Mouse (Mus musculus) liver, embryonic 14.5 days (tissue): ENCODE measurements at regions not wholly inside any gene's neighbourhood (a gene's known extent, or its start where the extent isn't known, plus 50 kb on each side); places are given as distances from the start of the nearest gene placed in this dataset.

Experiments
- ATAC-seq: fragments of 200-750 bp; cut with Nextera tagmentation; 2 replicates; pipeline ENCODE4 v1.8.0; 2017; ENCODE audit warnings: moderate number of reproducible peaks, mild to moderate bottlenecking, moderate library complexity; ENCODE audit not compliant: insufficient read depth
- DNase-seq, 3 experiments: peaks; one replicate each; pipeline ENCODE4 v3.0.0-alpha.2; 2012 to 2013; ENCODE audit warnings: low read depth in 3 of 3, low spot score in 3 of 3
- H3K27ac ChIP-seq: fragments of 300-500 bp; sonication (generic); 2 replicates; pipeline ENCODE4 v1.5.1; 2014; ENCODE audit warnings: moderate library complexity, mild to moderate bottlenecking, control low read depth, inconsistent platforms
- H3K27me3 ChIP-seq: fragments of 300-500 bp; sonication (generic); 2 replicates; pipeline ENCODE4 v1.6.1; 2014; ENCODE audit warnings: mild to moderate bottlenecking, low read length, moderate library complexity; ENCODE audit not compliant: control insufficient read depth, insufficient read depth
- H3K36me3 ChIP-seq: fragments of 300-500 bp; sonication (generic); replicated peaks from 2 replicates; pipeline ENCODE4 v1.6.1; 2014; ENCODE audit warnings: low read depth; ENCODE audit not compliant: control insufficient read depth, insufficient read depth
- H3K4me1 ChIP-seq, 2 experiments: fragments of 200-500 bp in 1 of 2; fragments of 300-500 bp in 1 of 2; sonication (generic) in 1 of 2; replicated peaks; 2 replicates each; pipeline ENCODE4 v1.6.1; 2012 to 2014; ENCODE audit warnings: antibody characterized with exemption in 1 of 2, inconsistent platforms in 1 of 2, low read length in 1 of 2; ENCODE audit not compliant: control insufficient read depth in 2 of 2, insufficient read depth in 2 of 2
- H3K4me2 ChIP-seq: fragments of 300-500 bp; sonication (generic); 2 replicates; pipeline ENCODE4 v1.6.1; 2014; ENCODE audit warnings: low read depth, mild to moderate bottlenecking, control low read depth, moderate library complexity
- H3K4me3 ChIP-seq, 2 experiments: fragments of 200-500 bp in 1 of 2; fragments of 300-500 bp in 1 of 2; sonication (generic) in 1 of 2; 2 replicates each; pipeline ENCODE4 v1.5.1; 2012 to 2014; ENCODE audit warnings: low read depth in 2 of 2, low read length in 2 of 2, mild to moderate bottlenecking in 2 of 2, control low read depth in 1 of 2, inconsistent platforms in 1 of 2, moderate library complexity in 1 of 2; ENCODE audit not compliant: insufficient read depth in 1 of 2
- H3K9ac ChIP-seq: fragments of 300-500 bp; sonication (generic); replicated peaks from 2 replicates; pipeline ENCODE4 v1.6.1; 2014; ENCODE audit warnings: mild to moderate bottlenecking, control low read depth, moderate library complexity
- H3K9me3 ChIP-seq: fragments of 300-500 bp; sonication (generic); 2 replicates; pipeline ENCODE4 v1.6.1; 2016; ENCODE audit warnings: low read length, mixed read lengths; ENCODE audit not compliant: control insufficient read depth
- CTCF ChIP-seq: IDR thresholded peaks from 2 replicates; pipeline ENCODE4 v1.5.1; 2016; ENCODE audit warnings: antibody characterized with exemption, low read depth, control low read depth
- EP300 ChIP-seq: IDR thresholded peaks from 2 replicates; pipeline ENCODE4 v1.6.1; 2016; ENCODE audit warnings: antibody characterized with exemption, low read depth
- WGBS: fragments of 180-500 bp; shearing (Covaris S2); extraction: QIAGEN DNeasy Blood & Tissue Kit; methylation state at CpG from one replicate; pipeline ENCODE4 v1.1.7; 2014; ENCODE audit not compliant: insufficient replicate concordance; 5-methylcytosine and 5-hydroxymethylcytosine counted together

- no peak for ATAC-seq
- no peaks in the 10 kb centered on the region for H3K9me3 ChIP-seq
- H3K27me3 ChIP-seq = no peaks in the 10 kb centered on the region
- no peak overlapping the region for H3K9ac ChIP-seq
- H3K4me1 ChIP-seq = peaks cover 0 to 2% of the 10 kb centered on the region in 2 experiments; a peak in 1 of 4 replicates
- TF ChIP-seq EP300 = no peak
- no peak for TF ChIP-seq CTCF
- no peak overlapping the region for H3K4me3 ChIP-seq
- 44% methylated on average over 1 of the region's 1 CpGs for WGBS
- H3K36me3 ChIP-seq = no peaks in the 10 kb centered on the region
- H3K4me2 ChIP-seq = no peak overlapping the region
- no peak overlapping the region for H3K27ac ChIP-seq
- no peak for DNase-seq
These were observed 166.3 kb downstream of the Plpp3 start for GRCm38 (mm10) chr4:105323446-105323845.

GRCm38 (mm10) chr4:105326989-105327388, 169.8 kb downstream of the Plpp3 start:
- H3K27ac ChIP-seq = no peak overlapping the region
- no peaks in the 10 kb centered on the region for H3K36me3 ChIP-seq
- no peak overlapping the region for H3K4me3 ChIP-seq
- no peaks in the 10 kb centered on the region for H3K9me3 ChIP-seq
- no peak overlapping the region for H3K4me2 ChIP-seq
- ATAC-seq (no peak), DNase-seq (no peak)
- TF ChIP-seq EP300 (no peak), CTCF (no peak)
- no peak overlapping the region for H3K9ac ChIP-seq
- 47% methylated on average over 3 of the region's 3 CpGs for WGBS
- no peaks in the 10 kb centered on the region for H3K27me3 ChIP-seq
- no peaks in the 10 kb centered on the region for H3K4me1 ChIP-seq

GRCm38 (mm10) chr4:105327711-105328471, 170.7 kb downstream of the Plpp3 start:
- no peaks in the 10 kb centered on the region for H3K4me1 ChIP-seq
- no peak overlapping the region for H3K9ac ChIP-seq
- H3K4me2 ChIP-seq = no peak overlapping the region
- 48% methylated on average over 5 of the region's 5 CpGs for WGBS
- H3K27me3 ChIP-seq = no peaks in the 10 kb centered on the region
- no peaks in the 10 kb centered on the region for H3K9me3 ChIP-seq
- ATAC-seq (no peak), DNase-seq (no peak)
- no peaks in the 10 kb centered on the region for H3K36me3 ChIP-seq
- H3K4me3 ChIP-seq = no peak overlapping the region
- no peak for TF ChIP-seq CTCF
- no peak for TF ChIP-seq EP300
- H3K27ac ChIP-seq = no peak overlapping the region

GRCm38 (mm10) chr4:105328776-105329175, 171.6 kb downstream of the Plpp3 start:
- no peaks in the 10 kb centered on the region for H3K9me3 ChIP-seq
- no peak overlapping the region for H3K27ac ChIP-seq
- H3K4me2 ChIP-seq = no peak overlapping the region
- H3K4me1 ChIP-seq = no peaks in the 10 kb centered on the region
- H3K4me3 ChIP-seq = no peak overlapping the region
- 45% methylated on average over 10 of the region's 10 CpGs for WGBS
- ATAC-seq (no peak), DNase-seq (no peak)
- no peak overlapping the region for H3K9ac ChIP-seq
- H3K27me3 ChIP-seq = no peaks in the 10 kb centered on the region
- no peaks in the 10 kb centered on the region for H3K36me3 ChIP-seq
- TF ChIP-seq EP300 (no peak), CTCF (no peak)

- ATAC-seq = no peak
- 73% methylated on average over 10 of the region's 10 CpGs for WGBS
- TF ChIP-seq CTCF (no peak), EP300 (no peak)
These were observed 174.9 kb downstream of the Plpp3 start for GRCm38 (mm10) chr4:105332081-105332480.

More at GRCm38 (mm10) chr4:105332081-105332480, 174.9 kb downstream of the Plpp3 start:
- Histone ChIP-seq H3K9ac (no peak overlapping the region), H3K4me2 (no peak overlapping the region), H3K27me3 (no peaks in the 10 kb centered on the region), H3K9me3 (no peaks in the 10 kb centered on the region), H3K4me1 (no peaks in the 10 kb centered on the region), H3K36me3 (no peaks in the 10 kb centered on the region), H3K4me3 (no peak overlapping the region), H3K27ac (no peak overlapping the region)
- DNase-seq = no peak
